Mouse (Mus musculus) myocyte (in vitro differentiated cells): ENCODE results near the gene Pank1. TPM values are rescaled to one million over a fixed set of nuclear protein-coding genes. Genes with fewer than 3 reads are reported as not detected.
A peak's percentile ranks its signal among the peaks of the same experiment; 100 is the strongest.

Experiments used
- H3K27me3 ChIP-seq: one replicate; pipeline ENCODE4 v1.6.1; 2011; ENCODE audit not compliant: control insufficient read depth, insufficient read depth, insufficient read length
- H3K36me3 ChIP-seq: one replicate; pipeline ENCODE4 v1.6.1; 2011; ENCODE audit not compliant: control insufficient read depth, insufficient read depth
- H3K4me2 ChIP-seq: one replicate; pipeline ENCODE4 v1.6.1; 2011; ENCODE audit warnings: low read depth, control low read depth
- H3K4me3 ChIP-seq: one replicate; pipeline ENCODE4 v1.5.1; 2011; ENCODE audit warnings: mild to moderate bottlenecking, control low read depth, moderate library complexity
- H3K79me2 ChIP-seq: one replicate; pipeline ENCODE4 v1.6.1; 2011; ENCODE audit not compliant: control insufficient read depth, insufficient read depth
- H3ac ChIP-seq: one replicate; pipeline ENCODE4 v1.6.1; 2011; ENCODE audit not compliant: control insufficient read depth, insufficient read length
- CEBPB ChIP-seq: IDR thresholded peaks from 2 replicates; pipeline ENCODE4 v1.6.1; 2011; ENCODE audit warnings: mild to moderate bottlenecking, moderate library complexity; ENCODE audit not compliant: poor library complexity, insufficient read depth, severe bottlenecking
- E2F4 ChIP-seq: IDR thresholded peaks from one replicate; pipeline ENCODE4 v1.6.1; 2011; ENCODE audit warnings: mild to moderate bottlenecking, control low read depth, moderate library complexity; ENCODE audit not compliant: insufficient read depth
- MAX ChIP-seq: IDR thresholded peaks from one replicate; pipeline ENCODE4 v1.6.1; 2011; ENCODE audit warnings: low read depth, mild to moderate bottlenecking, control low read depth
- MYOD1 ChIP-seq, 3 experiments: IDR thresholded peaks; one replicate each; pipeline ENCODE4 v1.6.1; 2011; ENCODE audit warnings: control low read depth in 2 of 3, low read depth in 2 of 3, mild to moderate bottlenecking in 2 of 3, moderate library complexity in 1 of 3; ENCODE audit not compliant: insufficient read length in 2 of 3, control insufficient read depth in 1 of 3
- MYOG ChIP-seq, 3 experiments: IDR thresholded peaks; one replicate each; pipeline ENCODE4 v1.6.1; 2011; ENCODE audit warnings: control low read depth in 2 of 3, low read depth in 2 of 3, mild to moderate bottlenecking in 2 of 3; ENCODE audit not compliant: insufficient read length in 2 of 3, control insufficient read depth in 1 of 3, insufficient read depth in 1 of 3
- POLR2A ChIP-seq: IDR thresholded peaks from one replicate; pipeline ENCODE4 v1.6.1; 2011; ENCODE audit warnings: low read depth, mild to moderate bottlenecking, control low read depth, moderate library complexity; ENCODE audit not compliant: insufficient read length
- POLR2AphosphoS2 ChIP-seq: IDR thresholded peaks from one replicate; pipeline ENCODE4 v1.6.1; 2011; ENCODE audit warnings: low read depth, control low read depth; ENCODE audit not compliant: insufficient read length
- REST ChIP-seq: IDR thresholded peaks from one replicate; pipeline ENCODE4 v1.6.1; 2011; ENCODE audit warnings: mild to moderate bottlenecking, control low read depth, moderate library complexity; ENCODE audit not compliant: insufficient read depth, insufficient read length
- SRF ChIP-seq: IDR thresholded peaks from one replicate; pipeline ENCODE4 v1.6.1; 2011; ENCODE audit warnings: low read depth; ENCODE audit not compliant: control insufficient read depth, insufficient read length
- TCF12 ChIP-seq: IDR thresholded peaks from one replicate; pipeline ENCODE4 v1.6.1; 2011; ENCODE audit warnings: mild to moderate bottlenecking, control low read depth; ENCODE audit not compliant: poor library complexity, insufficient read depth, severe bottlenecking
- TCF3 ChIP-seq: IDR thresholded peaks from one replicate; pipeline ENCODE4 v1.6.1; 2011; ENCODE audit warnings: low read depth, control low read depth; ENCODE audit not compliant: insufficient read length
- USF1 ChIP-seq: IDR thresholded peaks from one replicate; pipeline ENCODE4 v1.6.1; 2011; ENCODE audit warnings: low read depth, mild to moderate bottlenecking, control low read depth, moderate library complexity
- polyA plus RNA-seq: library from polyadenylated mRNA; unstranded; fragments of >200 nt; fragmentation: generic; extraction: Trizol; gene quantifications from one replicate; pipeline ENCODE4 v1.2.1, GENCODE M21; 2012; ENCODE audit warnings: missing spikeins

Gene Pank1
- polyA plus RNA-seq, 1 experiment = 3.5 TPM

- TF ChIP-seq TCF3 = no peak
- TF ChIP-seq MYOG (IDR thresholded peaks at IDR 0.05; ENCODE audit: control insufficient read depth in 1 of 3, insufficient read depth in 1 of 3, insufficient read length in 2 of 3, low read depth in 2 of 3) = no peak
- no peak for TF ChIP-seq TCF12
- no peak for TF ChIP-seq POLR2A
- TF ChIP-seq MYOD1 (IDR thresholded peaks at IDR 0.05; ENCODE audit: control insufficient read depth in 1 of 3, insufficient read length in 2 of 3, low read depth in 2 of 3) = no peak
- TF ChIP-seq USF1 = no peak
- TF ChIP-seq MAX = no peak
- TF ChIP-seq CEBPB = no peak
- no peak for TF ChIP-seq SRF
- TF ChIP-seq REST = no peak
- no peak for TF ChIP-seq E2F4
- TF ChIP-seq POLR2AphosphoS2 = no peak
- peak overlapping the region; percentile 72 for H3ac ChIP-seq
These were observed 369 bp upstream of the Pank1 start for GRCm38 (mm10) chr19:34879624-34880023.

DNA sequence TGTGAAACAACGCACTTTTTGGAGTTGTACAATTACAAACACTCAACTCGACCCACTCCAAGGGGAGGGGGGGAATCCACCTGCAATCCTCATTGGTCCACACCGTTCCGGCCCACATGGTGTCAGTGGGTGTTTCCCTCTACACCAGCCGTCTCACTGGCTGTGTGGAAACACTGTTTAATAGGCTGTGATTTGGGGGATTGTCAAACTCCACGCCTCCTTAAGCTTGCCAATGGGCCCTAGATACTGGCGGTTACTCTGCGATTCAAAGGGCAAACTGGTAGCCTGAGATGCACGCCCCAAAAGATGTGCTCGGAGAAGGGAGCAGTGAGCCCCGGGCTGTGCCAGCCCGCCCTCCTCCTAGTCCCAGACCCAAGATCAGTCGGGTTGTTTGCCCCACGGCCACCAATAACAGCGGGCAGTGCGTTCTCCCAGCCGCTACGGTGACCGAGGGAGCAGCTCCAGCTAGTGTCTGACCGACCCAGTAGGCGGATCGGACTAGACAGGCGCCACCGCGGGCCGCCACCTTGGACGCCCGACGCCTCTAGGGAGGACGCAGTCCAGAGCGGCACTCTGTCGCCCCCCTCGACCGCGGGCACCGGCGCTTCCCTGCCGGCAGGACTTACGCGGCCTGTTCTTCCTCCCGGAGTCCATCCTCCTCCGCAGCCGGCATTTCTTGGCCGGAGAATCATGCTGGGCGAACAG is 1.2 kb downstream of the Pank1 start:
- TF ChIP-seq POLR2A (peak; percentile 74), POLR2AphosphoS2 (peak; percentile 75), REST (no peak), MYOD1 (IDR thresholded peaks at IDR 0.05; ENCODE audit: control insufficient read depth in 1 of 3, insufficient read length in 2 of 3, low read depth in 2 of 3) (no peak), MYOG (IDR thresholded peaks at IDR 0.05; ENCODE audit: control insufficient read depth in 1 of 3, insufficient read depth in 1 of 3, insufficient read length in 2 of 3, low read depth in 2 of 3) (peak in 1 of 3 experiments; percentile 2), SRF (no peak), E2F4 (peak; percentile 7), MAX (no peak), TCF12 (no peak), CEBPB (0 out of 2 replicates have a peak, but pooled peaks have one; percentile 7), USF1 (no peak), TCF3 (no peak)
- peak overlapping the region; percentile 72 for H3ac ChIP-seq
- H3K36me3 ChIP-seq = no peaks in the 10 kb centered on the region
- H3K4me2 ChIP-seq = peak overlapping the region; percentile 88
- no peaks in the 10 kb centered on the region for H3K27me3 ChIP-seq
- H3K4me3 ChIP-seq = peak overlapping the region; percentile 58
- H3K79me2 ChIP-seq = peaks cover 42% of the 10 kb centered on the region

More at GRCm38 (mm10) chr19:34879624-34880023, 369 bp upstream of the Pank1 start:
- Histone ChIP-seq H3K27me3 (no peaks in the 10 kb centered on the region), H3K79me2 (peaks cover 29% of the 10 kb centered on the region), H3K4me2 (peak overlapping the region; percentile 88), H3K4me3 (peak overlapping the region; percentile 58), H3K36me3 (no peaks in the 10 kb centered on the region)

DNA sequence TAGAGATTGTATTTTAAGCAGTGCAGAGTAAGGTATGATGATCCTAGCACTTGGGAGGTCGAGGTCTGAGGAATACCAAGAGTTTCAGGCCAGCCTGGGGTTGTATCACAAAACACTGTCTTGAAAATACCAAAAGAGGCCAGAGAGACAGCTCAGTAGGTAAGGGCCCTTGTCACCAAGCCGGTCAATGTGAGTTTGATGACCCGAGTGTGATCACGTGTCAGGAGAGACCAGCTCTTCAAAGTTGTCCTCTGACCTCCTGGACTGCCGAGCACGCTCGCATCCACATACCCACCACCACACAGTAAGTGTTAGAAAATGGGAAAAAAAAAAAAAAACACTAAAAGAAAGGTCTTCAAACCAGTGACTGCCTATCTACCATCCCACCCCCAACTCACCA is 2.6 kb downstream of the Pank1 start:
- H3K36me3 ChIP-seq = no peaks in the 10 kb centered on the region
- no peak for TF ChIP-seq SRF
- TF ChIP-seq TCF12 = no peak
- no peak for TF ChIP-seq CEBPB
- no peak for TF ChIP-seq MYOG (IDR thresholded peaks at IDR 0.05; ENCODE audit: control insufficient read depth in 1 of 3, insufficient read depth in 1 of 3, insufficient read length in 2 of 3, low read depth in 2 of 3)
- TF ChIP-seq REST = no peak
- no peak for TF ChIP-seq MYOD1 (IDR thresholded peaks at IDR 0.05; ENCODE audit: control insufficient read depth in 1 of 3, insufficient read length in 2 of 3, low read depth in 2 of 3)
- TF ChIP-seq MAX = no peak
- no peak for TF ChIP-seq USF1
- TF ChIP-seq POLR2AphosphoS2 = no peak
- no peak for TF ChIP-seq E2F4
- no peak for TF ChIP-seq POLR2A
- TF ChIP-seq TCF3 = no peak
- H3K4me2 ChIP-seq = peak overlapping the region; percentile 80
- H3K4me3 ChIP-seq = peak overlapping the region; percentile 58
- no peak overlapping the region for H3ac ChIP-seq
- H3K27me3 ChIP-seq = no peaks in the 10 kb centered on the region
- peaks cover 53% of the 10 kb centered on the region for H3K79me2 ChIP-seq

GRCm38 (mm10) chr19:34869375-34869774 is 9.9 kb downstream of the Pank1 start:
- no peak overlapping the region for H3K4me2 ChIP-seq
- H3K79me2 ChIP-seq = peaks cover 37% of the 10 kb centered on the region
- no peaks in the 10 kb centered on the region for H3K36me3 ChIP-seq
- H3K4me3 ChIP-seq = no peak overlapping the region
- H3ac ChIP-seq = no peak overlapping the region
- no peaks in the 10 kb centered on the region for H3K27me3 ChIP-seq
- TF ChIP-seq POLR2AphosphoS2 (no peak), MYOG (IDR thresholded peaks at IDR 0.05; ENCODE audit: control insufficient read depth in 1 of 3, insufficient read depth in 1 of 3, insufficient read length in 2 of 3, low read depth in 2 of 3) (no peak), E2F4 (no peak), MYOD1 (IDR thresholded peaks at IDR 0.05; ENCODE audit: control insufficient read depth in 1 of 3, insufficient read length in 2 of 3, low read depth in 2 of 3) (no peak), TCF3 (no peak), REST (no peak), CEBPB (no peak), TCF12 (no peak), SRF (no peak), POLR2A (no peak), USF1 (no peak), MAX (no peak)
